Mouse (Mus musculus): Measurements from ENCODE around the gene C1rl. TPM values are rescaled to one million over a fixed set of nuclear protein-coding genes. Genes with fewer than 3 reads are reported as not detected.
"Not testable (repeated sequence)": the region's sequence is repeated elsewhere in the genome, so short reads cannot be mapped to it uniquely, and the experiment has no call there.

The C1rl gene
- total RNA-seq, 2 experiments from 2014 or later = 1.1 to 1.3 TPM

- DNase-seq (ENCODE audit: low spot score) = no peak
- intact Hi-C loops (cut with DNase I) = no loop called here
Observed at GRCm38 (mm10) chr6:124549023-124549550, 56.2 kb downstream of the C1rl start.

DNA sequence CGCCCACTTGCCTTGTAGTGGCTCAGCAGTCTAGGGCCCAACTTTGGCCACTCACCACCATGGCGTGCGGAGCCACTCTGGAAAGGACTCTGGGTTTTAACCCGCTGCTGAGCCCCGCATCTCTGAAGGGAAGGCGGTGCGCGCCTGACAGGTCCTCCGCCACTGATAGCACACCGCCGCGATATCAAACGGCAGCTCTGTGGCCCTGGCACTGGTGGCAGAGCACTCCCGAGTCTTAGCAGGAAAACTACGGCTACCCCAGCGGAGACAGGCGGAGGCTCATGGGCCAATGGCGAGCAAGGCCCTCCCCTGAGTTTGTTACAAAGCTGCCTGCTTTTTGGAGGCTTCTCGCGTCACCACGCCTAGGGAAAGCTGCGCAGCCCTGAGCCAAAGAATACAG, 59.9 kb downstream of the C1rl start:
- no peak for DNase-seq (ENCODE audit: low spot score)
- intact Hi-C loops (cut with DNase I) = no loop called here

- intact Hi-C loops (cut with DNase I); DNase-seq (ENCODE audit: low spot score): not testable (repeated sequence)
Observed at GRCm38 (mm10) chr6:124555956-124556355, 63.0 kb downstream of the C1rl start.

Other genes with a start within 250 kb of the C1rl start
- 10 to 100 TPM; 16.4 to 20.0 TPM for gene Cd163, start 188.5 kb upstream of the C1rl start, total RNA-seq (2021)
- gene Pex5, start 78.0 kb upstream of the C1rl start, total RNA-seq (2021) = 10 to 100 TPM; 26.2 to 26.9 TPM
- 1 to 10 TPM in 1 of 2 experiments, under 1 TPM in 1; 0.49 to 1.5 TPM for gene Clstn3, start 28.3 kb upstream of the C1rl start, total RNA-seq (2021)
- gene C1ra, start 19.3 kb downstream of the C1rl start, total RNA-seq (2021) = 10 to 100 TPM; 10.7 to 11.6 TPM
- 10 to 100 TPM; 20.2 to 22.7 TPM for gene C1s1, start 49.2 kb downstream of the C1rl start, total RNA-seq (2021)
- 1 to 10 TPM in 1 of 2 experiments, under 1 TPM in 1; 0.95 to 1.3 TPM for gene C1rb, start 77.2 kb downstream of the C1rl start, total RNA-seq (2021)
- under 1 TPM; 0.48 to 0.62 TPM for gene C1s2, start 143.0 kb downstream of the C1rl start, total RNA-seq (2021)
- 10 to 100 TPM; 39.6 to 43.9 TPM for gene Lpcat3, start 169.9 kb downstream of the C1rl start, total RNA-seq (2021)
- gene Emg1, start 219.1 kb downstream of the C1rl start, total RNA-seq (2021) = 10 to 100 TPM; 72.5 to 75.1 TPM
- 100 to 1,000 TPM; 322 to 323 TPM for gene Phb2, start 219.2 kb downstream of the C1rl start, total RNA-seq (2021)
- 1 to 10 TPM; 4.7 TPM for gene Ptpn6, start 245.6 kb downstream of the C1rl start, total RNA-seq (2021)
- 100 to 1,000 TPM; 274 to 277 TPM for gene Grcc10, start 248.3 kb downstream of the C1rl start, total RNA-seq (2021)

All from heart, postnatal 25 days (tissue).